Mouse (Mus musculus) thymus, adult 18-20 months (tissue): ENCODE data around the gene Abcd2.

Experiments
- DNase-seq, 2 experiments: peaks; one replicate each; pipeline ENCODE4 v3.0.0; 2022; ENCODE audit warnings: mixed read lengths in 2 of 2

The Abcd2 gene

DNA sequence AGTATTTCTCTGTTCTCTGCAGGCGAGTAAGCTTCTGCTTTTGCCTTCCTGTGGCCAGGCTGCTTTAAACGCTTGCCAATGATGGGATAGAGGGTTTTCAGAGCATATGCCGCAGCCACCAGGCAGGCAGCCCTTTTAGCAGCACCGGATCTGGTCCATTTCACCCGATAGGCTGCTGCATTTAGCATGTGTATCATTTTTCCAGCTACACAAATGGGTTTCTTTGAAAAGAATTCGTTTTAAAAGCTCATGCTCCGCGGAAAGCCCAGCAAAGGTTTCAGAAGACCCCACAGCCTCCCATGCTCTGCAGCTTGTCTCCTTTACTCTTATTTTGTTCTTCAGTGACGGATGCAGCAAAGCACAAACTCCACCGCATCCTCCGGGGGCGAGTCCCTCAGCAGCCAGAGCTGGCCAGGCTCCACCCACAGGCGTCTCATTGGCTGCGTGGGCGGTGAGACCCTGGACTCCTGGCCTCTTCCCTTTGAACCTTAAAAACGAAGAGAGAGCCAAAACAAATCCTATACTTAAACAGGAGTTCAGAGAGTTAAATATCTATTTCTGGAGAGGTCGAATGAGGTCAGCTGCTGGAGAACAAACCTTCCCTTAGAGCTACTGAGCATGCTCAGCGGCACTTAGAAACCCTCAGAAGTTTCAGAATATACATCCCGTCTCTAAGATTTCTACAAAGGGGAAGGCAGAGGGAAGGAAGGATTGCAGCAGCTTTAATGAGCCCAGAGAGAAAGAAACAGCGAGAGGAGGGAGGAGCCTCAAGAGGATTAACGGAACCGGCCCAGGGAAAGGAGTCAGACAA is at the start of gene Abcd2:
Abcd2 (minus strand) TSS at position 388 of the 811 bp plus-strand sequence.
- peak in 1 of 2 experiments; percentile 12 for DNase-seq

DNA sequence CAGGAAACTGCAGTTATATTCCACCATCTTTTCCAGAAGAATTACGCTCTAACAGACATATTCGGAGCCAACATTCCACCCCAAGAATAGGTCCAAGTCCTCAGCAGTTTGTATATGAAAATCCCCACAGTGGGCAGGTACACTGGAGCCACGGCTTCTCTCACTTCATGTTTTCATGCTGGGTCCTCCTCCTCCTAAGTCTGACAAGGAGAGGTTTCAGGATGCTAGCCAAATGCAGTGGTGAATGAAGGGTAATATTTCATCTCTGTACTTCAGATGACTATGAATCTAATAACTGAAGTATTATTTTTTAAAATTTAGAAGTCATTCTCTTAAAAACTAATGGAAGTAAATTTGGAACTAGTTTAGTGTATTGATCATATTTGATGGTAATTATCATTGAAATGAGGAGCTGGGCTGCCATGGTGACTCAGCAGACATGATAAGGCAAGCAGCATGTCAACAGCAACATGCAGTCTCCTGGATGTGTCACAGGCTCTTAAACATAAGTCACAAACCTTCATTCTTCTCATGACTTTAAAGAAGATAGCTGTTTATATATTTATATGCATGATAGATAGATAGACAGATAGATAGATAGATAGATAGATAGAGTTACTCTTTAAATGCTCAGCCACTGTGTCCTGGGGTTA is 49.2 kb upstream of the Abcd2 start:
- DNase-seq, result no peak

DNA sequence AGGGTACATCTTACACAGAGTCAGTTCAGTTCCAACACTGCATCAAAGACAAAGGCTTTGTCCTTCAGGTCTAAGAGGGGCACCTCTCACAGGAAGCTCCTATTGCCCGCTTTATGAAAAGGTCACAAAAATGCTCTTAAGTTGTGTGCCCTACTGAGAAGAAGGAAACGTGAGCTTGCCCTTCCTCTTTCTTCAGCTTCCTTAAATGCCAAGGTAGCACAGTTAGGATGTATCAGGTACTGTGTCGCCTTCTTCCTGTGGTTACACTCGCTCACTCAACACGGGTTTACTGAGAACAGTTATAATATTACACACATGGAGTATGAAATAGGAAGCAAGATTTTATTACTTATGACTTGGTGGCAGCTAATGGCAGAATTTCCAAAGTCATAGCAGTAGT is 45.7 kb upstream of the Abcd2 start:
- DNase-seq, result no peak

DNA sequence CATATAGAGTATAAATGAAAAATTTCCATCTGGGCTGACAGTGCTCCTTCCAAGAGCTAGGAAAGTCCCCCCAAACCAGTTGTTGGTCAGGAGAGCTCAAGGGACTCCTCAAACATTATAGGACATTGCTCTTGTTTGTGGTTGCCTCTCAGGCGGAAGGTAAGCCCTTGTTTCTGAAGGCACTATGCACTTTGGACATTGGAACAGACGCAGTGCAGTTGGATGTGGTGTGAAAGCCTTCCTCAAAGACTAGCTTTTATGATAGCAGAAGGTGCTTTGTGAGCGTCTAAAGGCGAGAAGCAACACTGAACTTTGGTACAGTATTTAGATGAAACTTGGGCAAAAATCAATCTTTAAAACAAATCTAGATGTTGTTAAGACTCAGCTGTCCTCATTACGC is 14.9 kb upstream of the Abcd2 start:
- no peak for DNase-seq

DNA sequence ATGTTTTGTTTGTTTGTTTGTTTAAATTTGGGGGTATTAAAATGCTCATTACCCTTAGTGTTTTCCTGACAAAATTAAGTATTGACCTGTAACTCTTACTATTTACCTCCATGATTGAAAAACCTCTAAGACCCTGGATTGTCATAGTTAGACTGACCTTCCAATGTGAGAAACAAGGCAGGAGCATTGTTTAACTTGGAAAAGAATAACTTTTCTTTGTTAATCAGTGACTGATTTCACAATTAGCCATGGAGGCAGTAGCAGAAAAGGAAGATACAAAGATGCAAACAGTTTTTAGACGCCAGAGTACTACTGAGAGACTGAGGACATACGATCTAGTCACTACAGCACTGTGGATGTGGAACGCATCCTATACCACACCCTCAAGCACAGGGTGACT is 11.9 kb upstream of the Abcd2 start:
- DNase-seq, result no peak

DNA sequence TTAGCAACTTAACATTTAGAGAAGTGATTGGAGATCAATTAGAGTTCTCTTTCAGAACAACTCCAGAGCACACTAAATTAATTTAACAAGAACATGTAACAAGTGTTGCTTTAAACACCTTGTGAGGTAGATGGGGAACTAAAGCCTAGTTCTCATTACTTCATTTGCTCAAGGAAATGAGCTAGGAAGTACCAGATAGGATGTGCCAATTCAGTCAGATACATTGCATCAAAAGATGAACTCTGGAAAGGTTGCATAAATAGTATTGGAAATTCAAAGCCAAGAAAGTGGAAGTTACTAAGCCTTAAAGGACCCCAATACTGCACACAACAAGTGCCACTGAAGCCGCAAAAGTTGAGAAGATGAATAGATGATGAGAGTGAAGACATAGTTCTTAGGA is 10.9 kb upstream of the Abcd2 start:
- no peak for DNase-seq

DNA sequence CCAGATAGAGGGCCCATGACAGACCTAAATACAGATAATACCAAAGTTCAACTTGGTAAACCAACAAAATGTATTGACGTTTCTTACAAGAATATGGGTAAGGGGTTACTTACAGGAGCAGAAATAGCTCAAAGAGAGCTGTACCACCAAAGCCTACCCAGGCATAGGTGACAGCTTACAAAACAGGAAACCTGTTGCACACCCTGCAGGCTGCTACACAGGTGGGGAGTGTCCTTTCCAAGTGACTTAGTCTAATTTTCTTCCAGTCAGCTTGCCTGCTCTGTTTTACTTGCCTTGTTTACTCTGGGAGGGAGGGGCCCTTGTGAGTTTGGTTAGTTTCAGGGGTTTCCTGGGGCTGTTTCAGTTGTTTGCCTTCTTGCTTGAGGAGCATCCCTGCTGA is 9.2 kb upstream of the Abcd2 start:
- DNase-seq, result no peak

DNA sequence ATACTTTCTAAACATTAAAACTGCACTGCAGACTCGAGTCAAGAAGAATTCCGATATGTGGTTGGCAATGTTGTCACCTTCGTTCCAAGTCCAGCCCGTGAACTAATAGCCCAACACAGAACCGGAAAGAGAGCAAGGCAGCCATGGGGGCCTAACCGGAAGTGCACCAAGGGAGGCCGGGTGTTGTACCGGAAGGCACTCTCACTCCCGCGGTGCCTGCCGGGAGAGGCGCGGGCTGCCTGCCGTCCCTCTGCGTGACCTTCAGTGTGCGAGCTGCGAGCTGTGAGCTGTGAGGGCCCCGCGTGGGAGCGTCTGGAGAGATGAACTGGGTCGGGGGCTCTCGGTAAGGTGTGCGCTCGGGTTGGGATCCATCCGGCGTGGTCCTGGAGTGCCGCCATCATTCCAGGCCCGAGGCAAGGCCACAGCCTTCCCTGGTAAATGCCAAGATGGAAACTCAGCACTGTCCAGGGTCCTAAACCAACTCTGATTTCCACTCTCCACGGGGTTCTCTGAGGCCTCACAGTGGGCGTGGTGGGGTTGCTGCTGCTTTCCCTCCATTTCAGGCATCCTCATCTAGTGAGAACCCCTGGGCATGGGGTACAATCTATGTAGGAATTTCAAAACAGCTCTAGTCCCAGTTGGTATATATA is 7.8 kb upstream of the Abcd2 start, which contains the start of gene CN725425:
CN725425 (plus strand) TSS at position 239 of the 650 bp plus-strand sequence.
- DNase-seq, result no peak

DNA sequence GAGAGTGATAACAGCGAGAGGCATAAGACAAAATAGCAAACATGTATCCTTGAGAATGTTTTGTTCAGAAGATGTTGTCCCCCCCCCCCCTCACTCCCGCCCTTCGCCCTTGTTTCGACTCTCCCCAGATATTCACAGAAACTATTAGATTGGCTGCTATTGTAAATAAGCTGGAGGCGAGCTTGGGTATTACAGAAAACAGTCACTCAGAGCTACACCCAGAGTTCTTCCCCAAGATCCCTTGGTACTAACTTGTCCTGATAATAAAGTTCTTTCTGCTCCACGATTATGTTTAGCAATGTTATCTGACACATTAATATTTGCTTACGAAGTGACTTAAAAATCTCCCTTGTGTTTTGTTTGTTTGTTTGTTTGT is 612 bp upstream of the Abcd2 start:
- no peak for DNase-seq

DNA sequence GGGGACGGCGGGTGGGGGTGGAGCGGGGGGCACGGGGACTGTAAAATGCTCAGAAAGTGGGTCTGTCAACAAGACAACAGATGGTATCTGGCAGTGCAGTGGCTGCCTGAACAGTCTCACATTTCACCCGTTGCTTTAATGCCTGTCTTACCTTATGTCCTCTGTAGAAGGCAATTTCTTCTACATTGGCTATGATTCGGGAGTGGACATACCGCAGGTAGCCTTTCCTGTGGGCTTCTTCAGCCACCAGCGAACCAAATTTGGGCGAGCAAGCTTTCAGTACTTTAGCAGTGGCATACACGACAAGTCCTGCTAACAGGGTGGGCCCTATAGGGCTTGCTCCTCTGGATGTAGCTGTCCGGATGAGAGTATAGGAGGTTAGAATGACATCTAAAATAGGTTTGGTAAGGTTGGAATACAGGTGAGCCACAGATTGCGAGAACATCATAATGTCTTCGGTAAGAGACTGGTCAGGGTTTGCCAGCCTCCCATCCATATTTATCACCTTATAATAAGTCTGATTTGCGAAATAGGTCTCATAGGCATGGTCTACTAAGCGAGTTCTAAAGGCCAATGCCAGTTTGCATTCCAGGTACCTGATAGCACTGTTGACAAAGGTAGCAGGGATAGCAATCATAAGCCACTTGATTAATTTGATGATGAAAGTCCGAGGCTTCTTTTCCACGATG is 936 bp downstream of the Abcd2 start:
- DNase-seq, result no peak

DNA sequence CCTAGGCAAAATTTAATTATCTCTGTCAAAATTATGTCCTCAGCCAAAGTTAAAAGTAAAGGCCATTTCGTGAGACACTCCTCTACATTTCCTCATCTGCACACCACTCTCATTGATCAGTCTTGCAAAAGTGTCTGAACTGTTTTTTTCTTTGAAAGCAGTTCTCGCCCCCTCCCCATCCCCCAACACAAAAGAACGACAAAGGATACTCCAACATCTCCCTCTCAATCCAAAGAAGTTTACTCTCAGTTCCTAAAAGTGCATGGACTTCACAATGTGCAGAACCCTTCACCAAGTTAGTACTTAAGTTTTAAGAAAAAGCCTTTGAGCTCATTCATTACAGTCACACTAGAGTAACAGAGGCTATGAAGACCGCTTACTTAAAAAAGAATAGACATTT is 1.6 kb downstream of the Abcd2 start:
- DNase-seq, result no peak

DNA sequence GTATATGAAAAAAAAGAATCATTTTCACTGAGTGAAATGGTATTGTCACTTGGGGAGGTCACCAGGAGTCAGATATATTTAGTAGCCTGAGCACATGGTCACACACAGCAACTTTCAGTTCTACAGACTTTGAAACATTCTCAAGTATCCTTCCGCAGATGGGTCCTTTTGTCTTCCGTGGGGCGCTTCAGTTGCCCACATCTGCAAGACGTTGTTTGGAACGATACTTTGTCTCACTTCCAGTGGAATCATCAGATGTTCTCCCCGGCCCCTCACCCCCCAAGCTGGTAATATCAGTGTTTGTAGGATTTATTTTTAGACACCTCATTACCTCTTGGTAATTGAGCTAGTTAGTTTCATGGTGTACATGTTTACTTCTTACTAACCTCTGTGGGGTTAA is 5.2 kb downstream of the Abcd2 start:
- DNase-seq, result no peak

DNA sequence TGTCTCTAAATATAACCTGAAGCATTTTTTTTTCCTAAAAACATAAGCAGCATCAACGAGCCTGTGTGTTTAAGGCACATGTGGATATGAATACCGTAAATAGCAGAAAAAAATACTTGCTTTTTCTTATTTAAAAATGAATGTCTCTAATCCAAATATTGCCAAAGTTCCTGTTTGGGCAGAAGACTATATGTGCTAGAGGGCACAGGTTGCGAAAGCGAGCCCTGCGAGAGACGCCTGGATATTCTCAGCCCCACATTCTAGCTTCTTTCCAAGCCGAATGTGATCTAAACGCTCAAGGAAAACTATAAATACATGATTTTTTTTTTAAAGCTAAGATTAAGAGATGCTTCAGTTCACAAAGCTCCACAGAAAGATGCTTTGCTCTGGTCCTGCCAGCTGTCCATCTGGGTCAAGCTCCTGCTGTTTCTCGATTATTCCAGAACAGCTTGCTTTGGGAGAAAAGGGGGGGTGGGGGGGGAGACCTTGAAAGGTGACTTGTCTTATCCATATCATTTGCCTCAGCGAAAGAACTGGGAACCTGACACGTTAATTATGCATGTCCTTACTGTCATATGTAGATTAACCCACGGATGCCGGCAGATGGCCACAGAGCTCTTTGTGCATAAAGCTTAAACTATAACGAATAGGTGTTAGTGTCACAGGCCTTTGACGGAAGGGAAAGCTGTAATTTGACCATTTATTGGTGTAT is 11.5 kb downstream of the Abcd2 start:
- no peak for DNase-seq

DNA sequence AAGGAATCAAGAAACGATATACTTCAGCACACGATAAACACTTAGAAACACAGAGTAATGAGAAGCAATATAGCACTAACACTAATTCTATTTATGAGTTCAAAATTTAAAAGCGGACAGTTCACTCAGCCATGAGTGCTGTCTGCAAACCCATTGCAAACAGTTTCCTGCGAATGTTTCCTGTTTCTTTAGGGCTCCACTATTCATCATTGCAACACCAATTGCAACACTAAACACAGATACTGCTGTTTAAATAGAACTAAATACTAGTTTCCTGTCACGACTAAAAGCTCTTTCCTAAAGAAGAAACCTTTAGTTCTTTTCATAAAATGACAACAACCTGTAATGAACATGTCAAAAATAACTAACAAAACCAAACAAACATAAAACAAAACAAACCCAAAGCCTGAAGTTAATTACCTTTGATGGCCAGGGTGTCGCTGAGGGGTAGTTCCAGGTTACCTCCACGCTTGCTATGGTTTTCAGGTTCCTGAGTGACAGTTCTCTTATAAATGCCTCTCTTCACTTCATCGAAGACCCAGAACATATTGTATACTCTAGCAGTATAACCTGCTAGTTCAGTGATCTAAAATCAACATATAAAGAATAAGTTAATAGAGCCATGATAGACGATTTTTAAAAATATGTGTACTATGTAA is 12.8 kb downstream of the Abcd2 start:
- DNase-seq, result no peak

DNA sequence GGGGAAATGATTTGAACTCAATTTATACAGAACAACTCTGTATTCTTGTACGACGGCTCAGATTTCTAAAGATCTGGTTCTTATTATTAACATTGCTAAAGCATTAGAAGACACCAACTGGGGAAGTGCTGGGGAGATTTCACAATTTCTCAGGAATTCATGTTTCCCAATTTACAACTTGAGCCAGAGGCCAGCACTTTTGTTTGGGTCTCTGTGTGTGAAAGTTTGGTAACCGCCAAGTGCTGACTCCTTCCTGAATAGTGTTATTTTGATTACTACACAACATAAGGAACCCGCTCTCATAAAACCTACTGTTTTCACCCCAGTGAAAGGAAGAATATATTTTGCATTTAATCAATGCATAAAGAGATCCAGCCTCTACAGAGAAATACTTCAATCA is 19.4 kb downstream of the Abcd2 start:
- no peak for DNase-seq

DNA sequence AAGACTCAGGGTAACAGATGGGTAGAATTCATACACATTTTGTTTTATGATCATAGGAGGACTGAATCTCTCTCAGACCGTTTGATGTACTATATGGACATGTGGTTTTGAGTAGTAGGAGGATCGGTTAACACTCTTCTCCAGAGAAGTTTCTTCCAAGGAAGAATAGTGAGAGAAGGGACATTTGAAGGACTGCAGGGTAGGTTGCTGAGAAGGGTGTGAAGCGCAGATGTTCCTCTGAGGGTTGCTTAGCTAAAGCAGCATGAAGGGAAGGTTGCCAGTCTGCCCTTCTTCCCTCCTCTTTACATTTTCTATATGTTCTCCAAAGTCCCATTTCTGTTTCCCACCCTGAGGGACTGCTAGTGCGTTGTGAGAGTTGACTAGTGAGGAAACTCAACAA is 20.3 kb downstream of the Abcd2 start:
- no peak for DNase-seq

DNA sequence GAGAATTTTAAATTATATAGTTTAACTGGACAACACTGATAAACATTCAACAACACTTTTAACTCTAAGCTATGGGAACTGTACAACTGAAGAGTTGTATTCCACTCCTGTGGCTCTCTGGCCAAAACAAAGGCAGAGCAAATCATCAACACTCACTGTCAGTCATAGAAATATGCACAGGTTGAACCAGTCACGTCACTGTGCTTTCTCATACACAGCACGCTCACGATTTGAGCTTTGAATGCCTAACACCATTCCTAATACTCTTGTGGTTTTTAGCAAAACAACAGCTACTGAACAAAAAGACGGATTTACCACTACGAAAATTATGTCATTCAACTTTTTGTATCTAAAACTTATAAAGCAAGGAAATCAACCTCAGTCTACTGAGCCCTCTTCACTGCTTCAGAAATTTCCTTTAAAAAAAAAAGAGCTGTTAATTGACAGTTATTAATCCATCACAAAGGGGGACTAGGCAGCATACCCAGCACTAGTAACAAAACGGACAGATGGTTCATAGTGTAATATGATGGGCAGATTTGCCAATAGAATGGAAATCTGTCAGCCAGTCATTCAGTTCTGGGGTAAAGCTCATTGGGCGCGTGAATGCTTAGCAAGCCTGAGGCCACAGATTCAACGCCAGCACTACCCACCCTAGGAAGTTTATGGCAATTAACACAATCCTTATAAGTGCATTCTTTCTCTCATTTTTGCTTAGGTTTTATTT is 20.8 kb downstream of the Abcd2 start:
- DNase-seq, result no peak

DNA sequence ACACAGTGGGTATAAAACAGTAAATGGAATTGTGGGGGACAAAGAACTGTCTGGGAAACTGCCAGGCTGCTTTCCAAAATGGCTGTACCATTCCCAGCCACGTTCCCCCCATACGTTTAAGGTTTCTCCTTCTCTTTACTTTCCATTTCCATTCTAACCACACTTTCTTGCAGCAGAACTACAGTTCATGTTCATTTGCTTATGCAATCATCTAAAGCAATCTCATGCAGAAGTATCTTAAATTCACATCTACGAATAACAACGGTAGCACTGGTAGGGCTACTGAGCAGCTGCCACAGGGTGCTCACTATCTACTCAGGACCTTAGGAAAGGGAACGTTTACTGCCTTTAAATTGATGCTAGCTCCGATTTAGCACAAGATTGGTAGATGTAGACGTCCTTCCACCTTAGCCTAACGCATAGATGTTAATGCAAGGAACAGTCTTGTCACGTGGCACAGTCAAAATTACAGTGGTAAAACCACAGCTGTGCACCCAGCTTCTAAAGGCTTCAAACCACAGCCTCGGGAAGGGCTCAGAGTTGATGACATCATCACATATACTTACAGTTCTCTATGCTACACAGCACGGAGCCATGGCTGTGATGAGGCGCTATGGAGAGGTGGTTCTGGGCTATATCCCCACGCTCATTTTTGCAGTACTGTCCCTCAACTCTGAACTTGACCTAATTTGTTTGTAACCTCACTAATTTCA is 23.6 kb downstream of the Abcd2 start:
- no peak for DNase-seq

DNA sequence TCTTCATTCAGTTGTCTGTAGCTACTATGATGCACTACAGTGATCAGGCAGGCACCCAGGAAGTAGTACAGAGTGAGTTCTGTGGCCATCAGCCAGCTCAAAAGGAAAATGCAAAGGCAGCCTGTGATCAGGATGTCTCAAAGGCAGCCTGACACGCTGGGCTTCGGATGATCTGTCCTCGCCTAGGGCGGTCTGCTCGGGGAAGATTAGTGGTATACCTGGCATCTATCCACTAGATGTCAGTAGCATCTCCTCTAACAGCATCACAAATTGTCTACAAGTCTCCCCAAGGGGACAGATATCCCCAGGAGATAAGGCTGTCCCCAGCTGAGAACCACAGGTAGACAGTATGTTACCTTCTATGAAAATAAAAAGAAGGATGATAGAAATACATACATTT is 26.6 kb downstream of the Abcd2 start:
- no peak for DNase-seq

DNA sequence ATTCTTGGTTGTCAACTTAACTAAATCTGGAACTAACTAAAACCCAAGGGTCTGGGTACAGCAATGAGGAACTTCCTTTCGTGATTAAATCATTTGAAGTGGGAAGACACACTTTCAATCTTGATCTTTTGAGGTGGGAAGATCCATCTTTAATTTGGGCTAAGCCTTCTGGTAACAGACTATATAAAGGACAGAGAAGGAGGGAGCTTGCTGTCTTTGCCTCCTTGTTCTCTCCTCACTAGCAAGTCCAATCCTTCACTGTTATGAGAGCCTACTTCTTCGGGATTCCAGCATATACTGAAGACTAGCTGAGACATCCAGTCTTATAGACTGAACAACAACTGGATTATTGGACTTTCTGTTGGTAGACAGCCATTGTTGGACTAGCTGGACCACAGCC is 28.1 kb downstream of the Abcd2 start:
- DNase-seq, result no peak

DNA sequence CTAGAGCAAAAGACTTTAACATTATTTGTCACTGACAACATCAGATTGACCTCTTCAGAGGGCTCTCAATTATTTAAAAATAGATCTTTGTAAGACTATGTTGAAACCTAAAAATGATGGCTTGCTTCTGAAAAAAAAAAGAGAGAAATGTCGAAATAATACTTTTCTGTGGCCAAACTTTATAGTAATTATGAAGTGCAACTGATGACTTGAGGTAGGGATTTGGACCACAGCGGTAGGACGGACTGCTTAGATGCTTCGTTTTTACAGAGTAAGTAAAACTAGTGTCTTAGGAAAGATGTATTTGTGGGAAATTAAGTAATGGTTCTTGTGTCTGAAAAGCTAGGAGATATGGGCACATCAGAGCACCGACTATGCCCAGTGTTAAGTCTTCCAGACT is 30.4 kb downstream of the Abcd2 start:
- no peak for DNase-seq
